Mouse (Mus musculus): ENCODE data around the gene Klk9. TPM values are rescaled to one million over a fixed set of nuclear protein-coding genes. Genes with fewer than 3 reads are reported as not detected.
A peak's percentile ranks its signal among the peaks of the same experiment; 100 is the strongest.

Gene Klk9
- polyA plus RNA-seq, 1 experiment from 2014 or later, result 101 TPM

GRCm38 (mm10) chr7:43782275-43783265 is 9.1 kb upstream of the Klk9 start:
- DNase-seq (ENCODE audit: low spot score), result peak; percentile 89
- H3K27ac ChIP-seq (replicated peaks), result peak overlapping the region; percentile 45; the same call in 1 of the 2 replicates
- peaks cover 3% of the 10 kb centered on the region; the same call in 1 of the 2 replicates for H3K4me1 ChIP-seq (replicated peaks; ENCODE audit: control insufficient read depth, insufficient read depth)
- no peaks in the 10 kb centered on the region for H3K9me3 ChIP-seq (ENCODE audit: control insufficient read depth, low read length)
- H3K27me3 ChIP-seq (ENCODE audit: control insufficient read depth, insufficient read depth, low read length), result no peaks in the 10 kb centered on the region; the same call in 1 of the 2 replicates
- 8% methylated on average over 36 of the region's 36 CpGs for WGBS
- no peaks in the 10 kb centered on the region for H3K36me3 ChIP-seq (ENCODE audit: control insufficient read depth, insufficient read depth, low read length)
- peak overlapping the region; percentile 58; the same call in 1 of the 2 replicates for H3K9ac ChIP-seq (ENCODE audit: low read length)
- peak overlapping the region; percentile 34 for H3K4me3 ChIP-seq (ENCODE audit: low read depth, low read length)
- peak; percentile 74 for ATAC-seq (ENCODE audit: low FRiP score, low TSS enrichment)
- TF ChIP-seq EP300 (optimal IDR thresholded peaks at IDR 0.05), result no peak
- peak; percentile 92 for TF ChIP-seq CTCF (IDR thresholded peaks at IDR 0.05; ENCODE audit: low read depth)
- H3K4me2 ChIP-seq (replicated peaks; ENCODE audit: low read depth), result peak overlapping the region; percentile 59

- Histone ChIP-seq H3K27ac (replicated peaks) (no peak overlapping the region), H3K27me3 (ENCODE audit: control insufficient read depth, insufficient read depth, low read length) (no peaks in the 10 kb centered on the region; the same call in 1 of the 2 replicates), H3K36me3 (ENCODE audit: control insufficient read depth, insufficient read depth, low read length) (no peaks in the 10 kb centered on the region), H3K9me3 (ENCODE audit: control insufficient read depth, low read length) (no peaks in the 10 kb centered on the region), H3K4me3 (ENCODE audit: low read depth, low read length) (no peak overlapping the region), H3K9ac (ENCODE audit: low read length) (no peak overlapping the region), H3K4me1 (replicated peaks; ENCODE audit: control insufficient read depth, insufficient read depth) (peaks cover 3% of the 10 kb centered on the region; the same call in 1 of the 2 replicates), H3K4me2 (replicated peaks; ENCODE audit: low read depth) (no peak overlapping the region)
- ATAC-seq (ENCODE audit: low FRiP score, low TSS enrichment), result peak; percentile 42
- TF ChIP-seq EP300 (optimal IDR thresholded peaks at IDR 0.05) (no peak), CTCF (IDR thresholded peaks at IDR 0.05; ENCODE audit: low read depth) (peak; percentile 61)
- WGBS, result 78% methylated on average over 1 of the region's 1 CpGs
- DNase-seq (ENCODE audit: low spot score), result peak; percentile 41
Observed at GRCm38 (mm10) chr7:43785286-43785685, 6.4 kb upstream of the Klk9 start.

- no peaks in the 10 kb centered on the region for H3K4me1 ChIP-seq (replicated peaks; ENCODE audit: control insufficient read depth, insufficient read depth)
- no peaks in the 10 kb centered on the region for H3K9me3 ChIP-seq (ENCODE audit: control insufficient read depth, low read length)
- H3K9ac ChIP-seq (ENCODE audit: low read length), result no peak overlapping the region
- ATAC-seq (ENCODE audit: low FRiP score, low TSS enrichment) (no peak), DNase-seq (ENCODE audit: low spot score) (no peak)
- no peak overlapping the region for H3K4me3 ChIP-seq (ENCODE audit: low read depth, low read length)
- H3K36me3 ChIP-seq (ENCODE audit: control insufficient read depth, insufficient read depth, low read length), result no peaks in the 10 kb centered on the region
- TF ChIP-seq CTCF (IDR thresholded peaks at IDR 0.05; ENCODE audit: low read depth), result no peak
- TF ChIP-seq EP300 (optimal IDR thresholded peaks at IDR 0.05), result no peak
- WGBS, result 56% methylated on average over 3 of the region's 3 CpGs
- H3K4me2 ChIP-seq (replicated peaks; ENCODE audit: low read depth), result no peak overlapping the region
- H3K27me3 ChIP-seq (ENCODE audit: control insufficient read depth, insufficient read depth, low read length), result no peaks in the 10 kb centered on the region; the same call in 1 of the 2 replicates
- no peak overlapping the region for H3K27ac ChIP-seq (replicated peaks)
Observed at GRCm38 (mm10) chr7:43788096-43788495, 3.6 kb upstream of the Klk9 start.

GRCm38 (mm10) chr7:43789295-43789694 is 2.4 kb upstream of the Klk9 start:
- H3K9me3 ChIP-seq (ENCODE audit: control insufficient read depth, low read length), result no peaks in the 10 kb centered on the region
- no peaks in the 10 kb centered on the region for H3K4me1 ChIP-seq (replicated peaks; ENCODE audit: control insufficient read depth, insufficient read depth)
- TF ChIP-seq EP300 (optimal IDR thresholded peaks at IDR 0.05), result no peak
- TF ChIP-seq CTCF (IDR thresholded peaks at IDR 0.05; ENCODE audit: low read depth), result peak; percentile 57
- H3K9ac ChIP-seq (ENCODE audit: low read length), result no peak overlapping the region
- H3K4me2 ChIP-seq (replicated peaks; ENCODE audit: low read depth), result no peak overlapping the region
- ATAC-seq (ENCODE audit: low FRiP score, low TSS enrichment) (no peak), DNase-seq (ENCODE audit: low spot score) (no peak)
- H3K36me3 ChIP-seq (ENCODE audit: control insufficient read depth, insufficient read depth, low read length), result no peaks in the 10 kb centered on the region
- H3K27me3 ChIP-seq (ENCODE audit: control insufficient read depth, insufficient read depth, low read length), result no peaks in the 10 kb centered on the region
- no peak overlapping the region for H3K4me3 ChIP-seq (ENCODE audit: low read depth, low read length)
- H3K27ac ChIP-seq (replicated peaks), result no peak overlapping the region
- 58% methylated on average over 2 of the region's 2 CpGs for WGBS

- Histone ChIP-seq H3K4me1 (replicated peaks; ENCODE audit: control insufficient read depth, insufficient read depth) (peaks cover 3% of the 10 kb centered on the region; the same call in 1 of the 2 replicates), H3K27me3 (ENCODE audit: control insufficient read depth, insufficient read depth, low read length) (no peaks in the 10 kb centered on the region), H3K9me3 (ENCODE audit: control insufficient read depth, low read length) (no peaks in the 10 kb centered on the region), H3K4me2 (replicated peaks; ENCODE audit: low read depth) (peak overlapping the region; percentile 83), H3K4me3 (ENCODE audit: low read depth, low read length) (peak overlapping the region; percentile 49), H3K27ac (replicated peaks) (peak overlapping the region; percentile 35; the same call in 1 of the 2 replicates), H3K9ac (ENCODE audit: low read length) (peak overlapping the region; percentile 57), H3K36me3 (ENCODE audit: control insufficient read depth, insufficient read depth, low read length) (no peaks in the 10 kb centered on the region)
- no peak for ATAC-seq (ENCODE audit: low FRiP score, low TSS enrichment)
- 5% methylated on average over 8 of the region's 8 CpGs for WGBS
- TF ChIP-seq CTCF (IDR thresholded peaks at IDR 0.05; ENCODE audit: low read depth) (no peak), EP300 (optimal IDR thresholded peaks at IDR 0.05) (no peak)
- DNase-seq (ENCODE audit: low spot score), result no peak
Observed at GRCm38 (mm10) chr7:43796355-43796754, 4.7 kb downstream of the Klk9 start.
